16 mouse cellular contexts compared by ENCODE assay signal in the genomic region with DNA sequence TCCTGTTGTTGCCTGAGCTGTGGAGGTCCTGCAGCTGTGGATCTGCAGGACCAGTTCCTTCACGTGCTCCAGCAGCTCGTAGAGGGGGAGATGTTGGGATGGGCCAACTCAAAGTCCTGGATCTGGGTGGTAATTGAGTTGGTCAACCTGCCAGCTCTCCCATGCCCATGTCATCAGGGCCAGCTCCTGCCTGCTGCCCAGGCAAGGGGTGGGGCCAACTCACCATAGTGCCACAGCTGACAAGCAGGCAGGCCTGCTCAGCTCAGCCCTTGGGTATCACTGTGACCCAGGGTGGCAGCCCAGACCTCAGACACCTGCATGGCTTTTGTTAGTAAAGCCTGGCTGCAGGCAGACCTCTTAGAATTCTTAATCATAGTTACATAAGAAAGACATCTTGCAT.
A peak's percentile ranks its signal among the peaks of the same experiment; 100 is the strongest.
DNase-seq lines count a peak whose midpoint lies in the region; ATAC-seq and TF ChIP-seq lines count a peak whose summit lies in the region.
"Had no signal": no experiment of that assay in that cellular context is flagged by ENCODE, and none has a peak within 500 bp of the region (broad histone marks: within the 10 kb centered on the region; RNA-seq: fewer than 3 reads in every experiment).

No protein-coding gene starts in this region.

- no peaks in the 10 kb centered on the region for H3K27me3 ChIP-seq in kidney, embryonic 15.5 days
- no peaks in the 10 kb centered on the region for H3K27me3 ChIP-seq in stomach, postnatal 0 days (ENCODE audit: control insufficient read depth, insufficient read depth, low read length)
- H3K27me3 ChIP-seq: limb, embryonic 13.5 days; midbrain, embryonic 12.5 days; neural tube, embryonic 15.5 days; stomach, embryonic 15.5 days had no signal

- no peak overlapping the region for H3K9ac ChIP-seq in kidney, embryonic 15.5 days
- no peak overlapping the region for H3K9ac ChIP-seq in stomach, postnatal 0 days (ENCODE audit: low read length)
- H3K9ac ChIP-seq: limb, embryonic 13.5 days; midbrain, embryonic 12.5 days; neural tube, embryonic 15.5 days; stomach, embryonic 15.5 days had no signal

- intact Hi-C loops in left cerebral cortex, postnatal 10 days (cut with DNase I), result no loop called here

- H3K4me1 ChIP-seq in kidney, embryonic 15.5 days, result peaks cover 28% of the 10 kb centered on the region
- peaks cover 8% of the 10 kb centered on the region for H3K4me1 ChIP-seq in stomach, postnatal 0 days (replicated peaks; ENCODE audit: control insufficient read depth, insufficient read depth)

- 78% methylated on average over 2 of the region's 2 CpGs for WGBS in kidney, embryonic 15.5 days
- WGBS in stomach, postnatal 0 days, result 61% methylated on average over 2 of the region's 2 CpGs

- H3K36me3 ChIP-seq in kidney, embryonic 15.5 days, result no peaks in the 10 kb centered on the region
- H3K36me3 ChIP-seq in stomach, postnatal 0 days (ENCODE audit: control insufficient read depth, insufficient read depth, low read length), result no peaks in the 10 kb centered on the region
- H3K36me3 ChIP-seq: limb, embryonic 13.5 days; midbrain, embryonic 12.5 days; neural tube, embryonic 15.5 days; stomach, embryonic 15.5 days had no signal

- H3K9me3 ChIP-seq in kidney, embryonic 15.5 days (replicated peaks), result no peaks in the 10 kb centered on the region
- no peaks in the 10 kb centered on the region for H3K9me3 ChIP-seq in stomach, postnatal 0 days (ENCODE audit: control insufficient read depth, low read length)
- H3K9me3 ChIP-seq: limb, embryonic 13.5 days; midbrain, embryonic 12.5 days; neural tube, embryonic 15.5 days; stomach, embryonic 15.5 days had no signal

- no peak for ATAC-seq in kidney, embryonic 15.5 days (replicated peaks; ENCODE audit: low FRiP score)
- ATAC-seq in stomach, postnatal 0 days (ENCODE audit: low FRiP score, low TSS enrichment), result peak; percentile 61; the same call in 1 of the 2 replicates

- no peak overlapping the region for H3K27ac ChIP-seq in kidney, embryonic 15.5 days
- H3K27ac ChIP-seq in stomach, postnatal 0 days (replicated peaks), result no peak overlapping the region
- H3K27ac ChIP-seq: limb, embryonic 13.5 days; midbrain, embryonic 12.5 days; neural tube, embryonic 15.5 days; stomach, embryonic 15.5 days had no signal

- no peak for TF ChIP-seq EP300 in stomach, postnatal 0 days (optimal IDR thresholded peaks at IDR 0.05)

- no peak overlapping the region for H3K4me2 ChIP-seq in kidney, embryonic 15.5 days
- H3K4me2 ChIP-seq in stomach, postnatal 0 days (replicated peaks; ENCODE audit: low read depth), result no peak overlapping the region
- H3K4me2 ChIP-seq: limb, embryonic 13.5 days; midbrain, embryonic 12.5 days; neural tube, embryonic 15.5 days; stomach, embryonic 15.5 days had no signal

- peak; percentile 36 for DNase-seq in adrenal gland, adult 2 months
- no peak for DNase-seq in adrenal gland, adult 18-20 months (ENCODE audit: low spot score in 2 of 2)
- peak; percentile 25 for DNase-seq in kidney, adult 9 months
- peak; percentile 55 for DNase-seq in brain, adult 2 months (ENCODE audit: low read depth, low spot score)
- peak; percentile 34 for DNase-seq in stomach, postnatal 0 days (ENCODE audit: low spot score)
- DNase-seq in left cerebral cortex, postnatal 10 days (ENCODE audit: extremely low spot score in 1 of 2, low spot score in 2 of 2), result no peak
- DNase-seq in embryo, embryonic 11 days, result no peak
- DNase-seq: heart, postnatal 36 days; layer of hippocampus, adult 9-11 months; lung, adult 18-20 months; right cerebral cortex, postnatal 25 days had no signal

- TF ChIP-seq CTCF in stomach, postnatal 0 days (IDR thresholded peaks at IDR 0.05; ENCODE audit: low read depth), result no peak

- H3K4me3 ChIP-seq in kidney, embryonic 15.5 days (replicated peaks), result no peak overlapping the region
- H3K4me3 ChIP-seq in stomach, postnatal 0 days (ENCODE audit: low read depth, low read length), result no peak overlapping the region
- H3K4me3 ChIP-seq: limb, embryonic 13.5 days; midbrain, embryonic 12.5 days; neural tube, embryonic 15.5 days; stomach, embryonic 15.5 days had no signal

Comparison
In these comparisons a context has a peak if more than half of its experiments do, and no peak if none do; other contexts are left out.
1. DNase-seq: peak in adrenal gland, adult 2 months (single experiment), kidney, adult 9 months (single experiment), brain, adult 2 months (single experiment) and stomach, postnatal 0 days (single experiment); none in adrenal gland, adult 18-20 months (0 of 2), left cerebral cortex, postnatal 10 days (0 of 2) and embryo, embryonic 11 days (single experiment).